Comparison of ENCODE assay signal across 8 mouse cellular contexts in genomic region chr10:85044732-85045720, GRCm38 (mm10). TPM values are rescaled to one million over a fixed set of nuclear protein-coding genes. Genes with fewer than 3 reads are reported as not detected.
A peak's percentile ranks its signal among the peaks of the same experiment; 100 is the strongest.
DNase-seq lines count a peak whose midpoint lies in the region; ATAC-seq and TF ChIP-seq lines count a peak whose summit lies in the region.

No protein-coding gene starts in this region.

- H3K9ac ChIP-seq in hindbrain, embryonic 15.5 days, result 0 out of 2 replicates have a peak overlapping the region, but pooled peaks have one; percentile 10

- no peak overlapping the region for H3K27ac ChIP-seq in spleen, adult 2 months (ENCODE audit: insufficient read depth, low read length)
- no peak overlapping the region for H3K27ac ChIP-seq in hindbrain, embryonic 15.5 days (replicated peaks)
- H3K27ac ChIP-seq in small intestine, adult 2 months (ENCODE audit: insufficient read depth, low read depth, low read length), result no peak overlapping the region

- H3K9me3 ChIP-seq in hindbrain, embryonic 15.5 days, result no peaks in the 10 kb centered on the region

- peak in 1 of 2 experiments; percentile 32 for DNase-seq in spleen, adult 2 months (ENCODE audit: low read depth in 1 of 2, low spot score in 2 of 2)
- DNase-seq in spleen, adult 12 weeks (ENCODE audit: low spot score), result no peak
- DNase-seq in cerebellum, adult 9-11 months, result peak; percentile 17
- peak; percentile 43 to 71 for DNase-seq in left cerebral cortex, postnatal 14 days (ENCODE audit: low spot score in 2 of 2)

- H3K4me1 ChIP-seq in spleen, adult 2 months (ENCODE audit: control insufficient read depth, insufficient read depth, insufficient read length), result no peaks in the 10 kb centered on the region
- peaks cover 9% of the 10 kb centered on the region for H3K4me1 ChIP-seq in hindbrain, embryonic 15.5 days (replicated peaks)
- no peaks in the 10 kb centered on the region for H3K4me1 ChIP-seq in small intestine, adult 2 months (ENCODE audit: control insufficient read depth, insufficient read depth, insufficient read length, low read length)

- H3K36me3 ChIP-seq in spleen, adult 2 months (ENCODE audit: control insufficient read depth, insufficient read depth, low read length), result no peaks in the 10 kb centered on the region
- no peaks in the 10 kb centered on the region for H3K36me3 ChIP-seq in hindbrain, embryonic 15.5 days
- H3K36me3 ChIP-seq in small intestine, adult 2 months (ENCODE audit: control insufficient read depth, insufficient read depth, low read length), result no peaks in the 10 kb centered on the region

- peak; percentile 48; the same call in 1 of the 2 replicates for TF ChIP-seq CTCF in spleen, adult 2 months (IDR thresholded peaks at IDR 0.05; ENCODE audit: extremely low read depth, insufficient read depth, insufficient read length, insufficient replicate concordance)
- peak; percentile 64; the same call in 1 of the 2 replicates for TF ChIP-seq CTCF in small intestine, adult 2 months (IDR thresholded peaks at IDR 0.05; ENCODE audit: extremely low read depth, insufficient read length, insufficient replicate concordance, low read depth, low read length)

- intact Hi-C loops in left cerebral cortex, postnatal 14 days (cut with DNase I), result loop anchor here (5.0 to 10.0 kb wide), 2 partner anchors 130 to 528 kb away; partner anchors contain the start of gene Ric8b

- H3K27me3 ChIP-seq in spleen, adult 2 months (ENCODE audit: control insufficient read depth, insufficient read depth, low read length), result no peaks in the 10 kb centered on the region
- H3K27me3 ChIP-seq in hindbrain, embryonic 15.5 days, result peaks cover 24% of the 10 kb centered on the region; the same call in 1 of the 2 replicates
- H3K27me3 ChIP-seq in small intestine, adult 2 months (ENCODE audit: control insufficient read depth, insufficient read depth, low read length), result no peaks in the 10 kb centered on the region; the same call in none of the 2 replicates

- peak overlapping the region; percentile 20; the same call in 1 of the 2 replicates for H3K4me3 ChIP-seq in spleen, adult 2 months (ENCODE audit: extremely low read depth, insufficient read depth, insufficient read length)
- peak overlapping the region; percentile 14 for H3K4me3 ChIP-seq in hindbrain, embryonic 15.5 days
- peak overlapping the region; percentile 42 for H3K4me3 ChIP-seq in small intestine, adult 2 months (ENCODE audit: low read depth, low read length)

- ATAC-seq in frontal cortex, adult (ENCODE audit: low TSS enrichment), result peak; percentile 73
- 0 out of 2 replicates have a peak, but pooled peaks have one; percentile 49 for ATAC-seq in hindbrain, embryonic 15.5 days (ENCODE audit: low FRiP score, low read depth)
- peak; percentile 86 for ATAC-seq in megakaryocyte progenitor cell, adult 5-6 weeks (replicated peaks; ENCODE audit: poor library complexity)

- peak overlapping the region; percentile 46 for H3K4me2 ChIP-seq in hindbrain, embryonic 15.5 days

- no peak for TF ChIP-seq POLR2A in spleen, adult 2 months (IDR thresholded peaks at IDR 0.05; ENCODE audit: low read depth, low read length)
- TF ChIP-seq POLR2A in small intestine, adult 2 months (IDR thresholded peaks at IDR 0.05; ENCODE audit: low read depth, low read length), result no peak

- WGBS in spleen, adult 2 months, result 13% methylated on average over 24 of the region's 24 CpGs
- WGBS in hindbrain, embryonic 15.5 days, result 8% methylated on average over 24 of the region's 24 CpGs
- WGBS in small intestine, adult 2 months, result 22% methylated on average over 24 of the region's 24 CpGs

RNA-seq across cellular contexts. Expression of gene Fhl4, which starts 57.3 kb away (rescaled TPM):
- 0.12 TPM in 2 replicates for polyA plus RNA-seq in spleen, adult 2 months (2012; rRNA removed)
- 1.5 and 2.5 TPM in 2 replicates for polyA plus RNA-seq in hindbrain, embryonic 15.5 days (2015; fragmentation: Nextera tagmentation; extraction: Ambion mirVana)
- under 1 TPM; 0.46 to 0.87 TPM for total RNA-seq in left cerebral cortex, postnatal 14 days (2021)
- total RNA-seq in megakaryocyte progenitor cell, adult 5-6 weeks (2015), result 0.10 and 0.29 TPM in 2 replicates
- 1.4 TPM in 1 of 2 replicates, not detected in the other for total RNA-seq in megakaryocyte progenitor cell, adult 5-6 weeks (2017)
- polyA plus RNA-seq in small intestine, adult 2 months (2012; rRNA removed), result 0.05 TPM in 1 of 2 replicates, not detected in the other

RNA-seq across cellular contexts. Expression of gene Tmem263, which starts 57.4 kb away (rescaled TPM):
- polyA plus RNA-seq in spleen, adult 2 months (2012; rRNA removed), result 2.4 and 3.8 TPM in 2 replicates
- polyA plus RNA-seq in hindbrain, embryonic 15.5 days (2015; fragmentation: Nextera tagmentation; extraction: Ambion mirVana), result 53.3 and 54.8 TPM in 2 replicates
- 10 to 100 TPM; 33.7 to 37.5 TPM for total RNA-seq in left cerebral cortex, postnatal 14 days (2021)
- 23.9 and 25.8 TPM in 2 replicates for total RNA-seq in megakaryocyte progenitor cell, adult 5-6 weeks (2015)
- total RNA-seq in megakaryocyte progenitor cell, adult 5-6 weeks (2017), result 21.0 and 22.3 TPM in 2 replicates
- polyA plus RNA-seq in small intestine, adult 2 months (2012; rRNA removed), result 5.1 and 7.3 TPM in 2 replicates
